Mouse (Mus musculus): ENCODE results near the gene Pgm5.
"Not testable (repeated sequence)": the region's sequence is repeated elsewhere in the genome, so short reads cannot be mapped to it uniquely, and the experiment has no call there.

Pgm5 gene

GRCm38 (mm10) chr19:24861612-24862451, at the start of gene Pgm5:
TSS of gene Pgm5 (minus strand) at chr19:24861855.
- DNase-seq = peak; percentile 73 to 81

GRCm38 (mm10) chr19:24908385-24909155, 46.9 kb upstream of the Pgm5 start:
- no peak for DNase-seq

GRCm38 (mm10) chr19:24907655-24908054, 46.0 kb upstream of the Pgm5 start:
- DNase-seq = no peak

GRCm38 (mm10) chr19:24902821-24903220, 41.2 kb upstream of the Pgm5 start:
- DNase-seq = no peak

GRCm38 (mm10) chr19:24902256-24902655, 40.6 kb upstream of the Pgm5 start:
- DNase-seq = no peak

- no peak for DNase-seq
Measured at GRCm38 (mm10) chr19:24901666-24902065, 40.0 kb upstream of the Pgm5 start.

GRCm38 (mm10) chr19:24900581-24901220, 39.0 kb upstream of the Pgm5 start, which contains the start of gene Foxd4:
TSS of gene Foxd4 (minus strand) at chr19:24901197.
- DNase-seq = peak in 1 of 2 experiments; percentile 17

GRCm38 (mm10) chr19:24899578-24900544, 38.2 kb upstream of the Pgm5 start:
- peak; percentile 31 to 55 for DNase-seq

- DNase-seq = peak in 1 of 2 experiments; percentile 41
Measured at GRCm38 (mm10) chr19:24898737-24899577, 37.3 kb upstream of the Pgm5 start.

GRCm38 (mm10) chr19:24897896-24898736, 36.5 kb upstream of the Pgm5 start:
- DNase-seq = peak in 1 of 2 experiments; percentile 18

GRCm38 (mm10) chr19:24897006-24897895, 35.6 kb upstream of the Pgm5 start:
- peak; percentile 42 to 52 for DNase-seq

GRCm38 (mm10) chr19:24896536-24896935, 34.9 kb upstream of the Pgm5 start:
- DNase-seq = no peak

GRCm38 (mm10) chr19:24886888-24887287, 25.2 kb upstream of the Pgm5 start:
- no peak for DNase-seq

GRCm38 (mm10) chr19:24885504-24885903, 23.8 kb upstream of the Pgm5 start:
- peak; percentile 57 to 65 for DNase-seq

- no peak for DNase-seq
Measured at GRCm38 (mm10) chr19:24881237-24881636, 19.6 kb upstream of the Pgm5 start.

- not testable (repeated sequence) for DNase-seq
Measured at GRCm38 (mm10) chr19:24875129-24875870, 13.6 kb upstream of the Pgm5 start, which contains the start of gene Gm10053. TSS of gene Gm10053 (plus strand) at chr19:24875686.

- peak; percentile 53 to 59 for DNase-seq
Measured at GRCm38 (mm10) chr19:24873873-24874272, 12.2 kb upstream of the Pgm5 start.

- peak; percentile 82 to 85 for DNase-seq
Measured at GRCm38 (mm10) chr19:24871037-24871635, 9.5 kb upstream of the Pgm5 start.

Data from kidney, postnatal 4 days (tissue).